Mouse (Mus musculus): ENCODE results near the gene Rfc4. TPM values are rescaled to one million over a fixed set of nuclear protein-coding genes. Genes with fewer than 3 reads are reported as not detected.

Gene Rfc4
- polyA plus RNA-seq, 1 experiment from 2014 or later = 239 TPM

DNA sequence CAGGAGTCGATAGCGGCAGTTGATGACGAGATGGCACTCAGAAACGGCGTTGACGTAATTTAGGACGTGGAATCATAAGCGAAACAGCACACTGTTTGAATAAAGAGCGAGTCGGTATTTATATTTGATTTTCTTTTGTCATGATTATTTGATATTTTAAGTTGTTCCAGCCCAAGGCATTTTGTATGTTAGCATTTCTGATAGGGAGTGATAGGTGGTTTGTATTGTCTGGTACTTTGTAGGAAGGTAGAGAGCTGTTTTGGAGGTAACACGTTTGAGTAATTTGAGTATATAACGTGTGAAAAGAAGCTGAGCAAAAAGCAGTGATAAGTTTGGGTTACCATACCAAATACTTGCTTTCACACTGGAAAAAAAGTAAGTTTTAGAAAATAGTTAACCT lies 15.2 kb downstream of the Rfc4 start:
- ATAC-seq (replicated peaks; ENCODE audit: low FRiP score) (no peak), DNase-seq (ENCODE audit: low spot score) (no peak)
- Histone ChIP-seq H3K27ac (ENCODE audit: low read depth, low read length) (no peak overlapping the region), H3K27me3 (ENCODE audit: control insufficient read depth, insufficient read depth, low read length) (no peaks in the 10 kb centered on the region), H3K9me3 (ENCODE audit: control insufficient read depth, low read length) (no peaks in the 10 kb centered on the region), H3K9ac (ENCODE audit: low read length) (no peak overlapping the region), H3K4me1 (replicated peaks; ENCODE audit: control insufficient read depth, insufficient read depth, low read length) (peaks cover 7% of the 10 kb centered on the region; the same call in 1 of the 2 replicates), H3K36me3 (ENCODE audit: control insufficient read depth, insufficient read depth, low read length) (peaks cover 10% of the 10 kb centered on the region), H3K4me3 (ENCODE audit: low read depth, low read length) (no peak overlapping the region), H3K4me2 (ENCODE audit: low read depth, low read length, severe bottlenecking) (no peak overlapping the region)
- 88% methylated on average over 12 of the region's 12 CpGs for WGBS

- no peak for ATAC-seq (replicated peaks; ENCODE audit: low FRiP score)
- peak overlapping the region; percentile 81 for H3K4me3 ChIP-seq (ENCODE audit: low read depth, low read length)
- peak overlapping the region; percentile 66 for H3K4me2 ChIP-seq (ENCODE audit: low read depth, low read length, severe bottlenecking)
- H3K36me3 ChIP-seq (ENCODE audit: control insufficient read depth, insufficient read depth, low read length) = peaks cover 10% of the 10 kb centered on the region
- WGBS = 68% methylated on average over 5 of the region's 5 CpGs
- no peaks in the 10 kb centered on the region for H3K27me3 ChIP-seq (ENCODE audit: control insufficient read depth, insufficient read depth, low read length)
- 0 out of 2 replicates have a peak overlapping the region, but pooled peaks have one; percentile 6 for H3K27ac ChIP-seq (ENCODE audit: low read depth, low read length)
- peaks cover 7% of the 10 kb centered on the region; the same call in 1 of the 2 replicates for H3K4me1 ChIP-seq (replicated peaks; ENCODE audit: control insufficient read depth, insufficient read depth, low read length)
- no peak for DNase-seq (ENCODE audit: low spot score)
- no peaks in the 10 kb centered on the region for H3K9me3 ChIP-seq (ENCODE audit: control insufficient read depth, low read length)
- peak overlapping the region; percentile 96 for H3K9ac ChIP-seq (ENCODE audit: low read length)
These were observed 17.9 kb downstream of the Rfc4 start for GRCm38 (mm10) chr16:23109350-23110280.

DNA sequence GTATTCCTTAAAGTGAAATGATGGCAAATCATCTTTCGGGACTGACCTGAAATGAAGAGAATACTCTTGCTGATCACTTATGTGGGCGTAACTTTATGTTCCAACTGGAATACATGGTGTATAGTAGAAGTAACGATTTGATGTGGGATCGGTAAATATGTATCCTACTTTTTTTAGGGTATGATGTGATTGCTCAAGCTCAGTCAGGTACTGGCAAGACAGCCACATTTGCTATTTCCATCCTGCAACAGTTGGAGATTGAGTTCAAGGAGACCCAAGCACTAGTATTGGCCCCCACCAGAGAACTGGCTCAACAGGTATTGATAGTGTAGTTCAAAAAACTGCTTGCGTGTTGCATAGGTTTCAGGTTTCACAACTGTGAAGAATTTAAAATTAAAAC lies 18.6 kb downstream of the Rfc4 start:
- ATAC-seq (replicated peaks; ENCODE audit: low FRiP score) = no peak
- 0 out of 2 replicates have a peak overlapping the region, but pooled peaks have one; percentile 6 for H3K27ac ChIP-seq (ENCODE audit: low read depth, low read length)
- 4% methylated on average over 5 of the region's 5 CpGs for WGBS

DNA sequence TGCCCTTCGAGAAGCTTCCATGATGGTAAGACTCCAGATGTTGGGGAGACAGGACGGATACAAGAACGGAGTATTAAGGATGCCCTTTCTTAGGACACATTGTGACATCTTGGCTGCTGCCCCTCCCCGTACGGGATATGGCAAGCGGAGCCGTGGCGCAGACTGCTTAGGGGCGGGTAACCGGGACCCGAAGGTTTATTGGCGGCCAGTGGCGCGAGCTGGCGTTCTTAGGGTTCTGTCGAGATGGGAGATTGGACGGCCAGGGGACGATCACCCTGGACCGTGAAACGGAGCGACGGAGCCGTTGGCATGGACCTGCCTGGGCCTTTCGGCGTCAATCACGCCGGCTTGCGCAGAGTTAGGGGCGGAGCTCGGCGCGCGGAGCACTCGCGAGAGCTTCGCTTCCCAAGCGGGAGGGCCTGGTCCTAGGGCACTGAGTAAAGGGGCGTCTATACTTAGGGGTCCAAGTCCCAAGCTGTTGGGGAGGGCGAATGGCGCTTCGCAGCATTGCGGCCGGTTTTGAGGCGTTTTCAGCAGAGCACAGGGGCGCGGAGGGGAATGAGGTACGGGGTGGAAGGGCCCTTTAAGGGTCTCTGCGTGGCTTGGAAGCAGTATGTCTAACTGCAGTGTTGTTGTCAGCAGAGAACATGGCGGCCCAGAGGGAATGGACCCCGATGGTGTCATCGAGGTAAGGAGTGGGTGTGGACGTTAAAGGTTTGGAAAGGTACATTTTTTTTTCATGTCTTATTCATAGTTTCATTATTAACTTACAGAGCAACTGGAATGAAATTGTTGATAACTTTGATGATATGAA lies 19.4 kb downstream of the Rfc4 start:
- no peaks in the 10 kb centered on the region for H3K27me3 ChIP-seq (ENCODE audit: control insufficient read depth, insufficient read depth, low read length)
- under 1% methylated on average over 52 of the region's 52 CpGs for WGBS
- peak overlapping the region; percentile 92 for H3K27ac ChIP-seq (ENCODE audit: low read depth, low read length)
- H3K9ac ChIP-seq (ENCODE audit: low read length) = peak overlapping the region; percentile 96
- H3K4me3 ChIP-seq (ENCODE audit: low read depth, low read length) = peak overlapping the region; percentile 81
- H3K4me2 ChIP-seq (ENCODE audit: low read depth, low read length, severe bottlenecking) = peak overlapping the region; percentile 66
- no peaks in the 10 kb centered on the region for H3K9me3 ChIP-seq (ENCODE audit: control insufficient read depth, low read length)
- ATAC-seq (replicated peaks; ENCODE audit: low FRiP score) (peak; percentile 90), DNase-seq (ENCODE audit: low spot score) (peak; percentile 89)
- peaks cover 10% of the 10 kb centered on the region for H3K36me3 ChIP-seq (ENCODE audit: control insufficient read depth, insufficient read depth, low read length)
- H3K4me1 ChIP-seq (replicated peaks; ENCODE audit: control insufficient read depth, insufficient read depth, low read length) = peaks cover 7% of the 10 kb centered on the region; the same call in 1 of the 2 replicates

More for the DNA sequence above, 18.6 kb downstream of the Rfc4 start:
- Histone ChIP-seq H3K9ac (ENCODE audit: low read length) (peak overlapping the region; percentile 96), H3K4me1 (replicated peaks; ENCODE audit: control insufficient read depth, insufficient read depth, low read length) (peaks cover 7% of the 10 kb centered on the region; the same call in 1 of the 2 replicates), H3K36me3 (ENCODE audit: control insufficient read depth, insufficient read depth, low read length) (peaks cover 10% of the 10 kb centered on the region), H3K9me3 (ENCODE audit: control insufficient read depth, low read length) (no peaks in the 10 kb centered on the region), H3K4me3 (ENCODE audit: low read depth, low read length) (peak overlapping the region; percentile 81), H3K27me3 (ENCODE audit: control insufficient read depth, insufficient read depth, low read length) (no peaks in the 10 kb centered on the region), H3K4me2 (ENCODE audit: low read depth, low read length, severe bottlenecking) (peak overlapping the region; percentile 66)
- no peak for DNase-seq (ENCODE audit: low spot score)

DNA sequence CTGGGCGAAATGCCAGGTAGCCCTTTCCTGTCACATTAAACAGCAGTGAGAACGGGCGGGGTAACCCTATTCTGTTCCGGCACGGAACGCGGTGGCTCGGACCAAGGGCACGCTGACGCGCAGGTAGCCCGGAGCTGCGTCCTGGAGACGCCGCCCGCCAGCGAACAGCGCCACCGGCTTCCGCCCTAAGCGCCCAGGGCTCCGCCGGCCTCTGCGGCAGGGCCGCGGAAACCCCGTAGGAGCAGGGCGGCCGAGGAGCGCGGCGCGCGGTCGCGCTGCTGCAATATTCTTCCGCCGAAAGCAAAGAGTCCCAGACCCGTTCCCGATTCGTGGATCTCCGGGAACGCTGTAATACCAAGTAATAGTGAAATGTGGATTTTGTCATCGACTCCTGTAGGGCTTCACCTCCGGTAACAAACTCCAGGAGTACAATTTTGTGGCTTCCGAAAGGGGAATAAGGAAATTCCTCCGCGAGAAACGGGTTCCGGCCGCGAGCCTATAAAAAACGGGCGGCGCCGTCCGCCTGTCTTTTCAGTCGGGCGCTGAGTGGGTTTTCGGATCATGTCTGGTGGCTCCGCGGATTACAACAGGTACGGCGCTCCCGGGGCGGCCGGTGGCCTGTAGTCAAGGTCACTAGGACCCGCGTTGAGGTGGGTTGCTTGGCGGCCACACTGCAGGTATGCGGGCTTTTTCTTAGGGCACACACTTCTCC lies 20.1 kb downstream of the Rfc4 start, which contains the start of gene Eif4a2:
Gene Eif4a2 (plus strand): TSS at position 214 of the 712 bp plus-strand sequence.
- ATAC-seq (replicated peaks; ENCODE audit: low FRiP score) (peak; percentile 91), DNase-seq (ENCODE audit: low spot score) (peak; percentile 94)
- H3K36me3 ChIP-seq (ENCODE audit: control insufficient read depth, insufficient read depth, low read length) = peaks cover 10% of the 10 kb centered on the region
- H3K4me1 ChIP-seq (replicated peaks; ENCODE audit: control insufficient read depth, insufficient read depth, low read length) = peaks cover 7% of the 10 kb centered on the region; the same call in 1 of the 2 replicates
- H3K4me3 ChIP-seq (ENCODE audit: low read depth, low read length) = peak within 1 kb of the TSS; percentile 81
- H3K4me2 ChIP-seq (ENCODE audit: low read depth, low read length, severe bottlenecking) = peak within 1 kb of the TSS; percentile 66
- no peaks in the 10 kb centered on the region for H3K27me3 ChIP-seq (ENCODE audit: control insufficient read depth, insufficient read depth, low read length)
- WGBS = under 1% methylated on average over 71 of the region's 71 CpGs
- H3K9me3 ChIP-seq (ENCODE audit: control insufficient read depth, low read length) = no peaks in the 10 kb centered on the region
- H3K27ac ChIP-seq (ENCODE audit: low read depth, low read length) = peak within 1 kb of the TSS; percentile 92
- H3K9ac ChIP-seq (ENCODE audit: low read length) = peak within 1 kb of the TSS; percentile 96

GRCm38 (mm10) chr16:23106121-23106520 lies 21.4 kb downstream of the Rfc4 start:
- no peak overlapping the region for H3K4me3 ChIP-seq (ENCODE audit: low read depth, low read length)
- H3K36me3 ChIP-seq (ENCODE audit: control insufficient read depth, insufficient read depth, low read length) = peaks cover 7% of the 10 kb centered on the region
- no peak overlapping the region for H3K4me2 ChIP-seq (ENCODE audit: low read depth, low read length, severe bottlenecking)
- H3K4me1 ChIP-seq (replicated peaks; ENCODE audit: control insufficient read depth, insufficient read depth, low read length) = peaks cover 7% of the 10 kb centered on the region; the same call in 1 of the 2 replicates
- no peaks in the 10 kb centered on the region for H3K9me3 ChIP-seq (ENCODE audit: control insufficient read depth, low read length)
- H3K9ac ChIP-seq (ENCODE audit: low read length) = no peak overlapping the region
- 78% methylated on average over 7 of the region's 7 CpGs for WGBS
- no peaks in the 10 kb centered on the region for H3K27me3 ChIP-seq (ENCODE audit: control insufficient read depth, insufficient read depth, low read length)
- no peak overlapping the region for H3K27ac ChIP-seq (ENCODE audit: low read depth, low read length)
- ATAC-seq (replicated peaks; ENCODE audit: low FRiP score) = no peak
- no peak for DNase-seq (ENCODE audit: low spot score)

- 54% methylated on average over 2 of the region's 2 CpGs for WGBS
- H3K27me3 ChIP-seq (ENCODE audit: control insufficient read depth, insufficient read depth, low read length) = no peaks in the 10 kb centered on the region
- no peak overlapping the region for H3K4me3 ChIP-seq (ENCODE audit: low read depth, low read length)
- no peak for DNase-seq (ENCODE audit: low spot score)
- no peaks in the 10 kb centered on the region; the same call in 1 of the 2 replicates for H3K36me3 ChIP-seq (ENCODE audit: control insufficient read depth, insufficient read depth, low read length)
- no peak overlapping the region for H3K4me2 ChIP-seq (ENCODE audit: low read depth, low read length, severe bottlenecking)
- ATAC-seq (replicated peaks; ENCODE audit: low FRiP score) = no peak
- H3K4me1 ChIP-seq (replicated peaks; ENCODE audit: control insufficient read depth, insufficient read depth, low read length) = no peaks in the 10 kb centered on the region; the same call in 1 of the 2 replicates
- no peaks in the 10 kb centered on the region for H3K9me3 ChIP-seq (ENCODE audit: control insufficient read depth, low read length)
- H3K9ac ChIP-seq (ENCODE audit: low read length) = no peak overlapping the region
- no peak overlapping the region for H3K27ac ChIP-seq (ENCODE audit: low read depth, low read length)
These were observed 23.7 kb downstream of the Rfc4 start for GRCm38 (mm10) chr16:23103841-23104240.

All from forebrain, embryonic 11.5 days (tissue).